Mouse (Mus musculus) liver, embryonic 15.5 days (tissue): ENCODE data around the gene Ptprg. TPM values are rescaled to one million over a fixed set of nuclear protein-coding genes. Genes with fewer than 3 reads are reported as not detected.

Experiments
- ATAC-seq: fragments of 200-750 bp; cut with Nextera tagmentation; 2 replicates; pipeline ENCODE4 v1.8.0; 2017; ENCODE audit warnings: moderate number of reproducible peaks, mild to moderate bottlenecking, moderate library complexity; ENCODE audit not compliant: insufficient read depth
- H3K27ac ChIP-seq: fragments of 300-500 bp; sonication (generic); replicated peaks from 2 replicates; pipeline ENCODE4 v1.5.1; 2015; ENCODE audit warnings: mild to moderate bottlenecking, inconsistent platforms
- H3K27me3 ChIP-seq: fragments of 300-500 bp; sonication (generic); 2 replicates; pipeline ENCODE4 v1.6.1; 2015; ENCODE audit warnings: mild to moderate bottlenecking, inconsistent platforms
- H3K36me3 ChIP-seq: fragments of 300-500 bp; sonication (generic); replicated peaks from 2 replicates; pipeline ENCODE4 v1.6.1; 2015; ENCODE audit warnings: moderate library complexity, mild to moderate bottlenecking, inconsistent platforms
- H3K4me1 ChIP-seq: fragments of 300-500 bp; sonication (generic); replicated peaks from 2 replicates; pipeline ENCODE4 v1.6.1; 2015; ENCODE audit warnings: inconsistent platforms
- H3K4me2 ChIP-seq: fragments of 300-500 bp; sonication (generic); 2 replicates; pipeline ENCODE4 v1.6.1; 2015; ENCODE audit warnings: moderate library complexity, mild to moderate bottlenecking, inconsistent platforms
- H3K4me3 ChIP-seq: fragments of 300-500 bp; sonication (generic); replicated peaks from 2 replicates; pipeline ENCODE4 v1.5.1; 2015; ENCODE audit warnings: mild to moderate bottlenecking, inconsistent platforms
- H3K9ac ChIP-seq: fragments of 300-500 bp; sonication (generic); 2 replicates; pipeline ENCODE4 v1.6.1; 2015; ENCODE audit warnings: moderate library complexity, mild to moderate bottlenecking, inconsistent platforms
- H3K9me3 ChIP-seq: fragments of 300-500 bp; sonication (generic); replicated peaks from 2 replicates; pipeline ENCODE4 v1.6.1; 2016; ENCODE audit warnings: inconsistent platforms
- WGBS: fragments of 180-500 bp; shearing (Covaris S2); methylation state at CpG from one replicate; pipeline ENCODE4 v1.1.7; 2015; ENCODE audit warnings: mixed read lengths; ENCODE audit not compliant: insufficient replicate concordance; 5-methylcytosine and 5-hydroxymethylcytosine counted together
- polyA plus RNA-seq: library from polyadenylated mRNA; unstranded; fragments of >200 nt; fragmentation: Nextera tagmentation; extraction: Ambion mirVana; gene quantifications from 2 replicates; pipeline ENCODE4 v1.2.1, GENCODE M21; 2015

Ptprg gene
- polyA plus RNA-seq, 1 experiment from 2014 or later: 1.3 TPM

DNA sequence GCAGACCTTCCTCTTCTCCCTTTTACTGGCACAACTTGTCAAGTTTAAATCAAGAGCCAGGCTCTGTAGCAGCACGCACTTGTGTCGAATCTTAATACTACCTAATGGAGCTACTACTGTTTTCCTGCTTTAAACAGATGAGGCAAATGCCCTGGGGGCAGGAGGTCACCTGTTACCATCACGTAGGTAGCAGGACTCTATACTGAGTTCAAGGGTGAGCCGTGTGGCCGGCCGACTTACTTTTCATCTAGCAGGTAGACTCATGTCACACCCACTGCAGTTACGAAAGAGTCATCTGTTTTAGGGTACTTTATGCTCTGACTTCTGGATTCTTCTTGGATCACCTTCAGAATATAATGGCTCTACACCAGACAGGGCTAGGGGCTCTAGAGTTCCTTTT is 66.3 kb downstream of the Ptprg start:
- Histone ChIP-seq H3K27ac (no peak overlapping the region), H3K4me3 (no peak overlapping the region), H3K4me1 (no peaks in the 10 kb centered on the region; the same call in 1 of the 2 replicates), H3K4me2 (no peak overlapping the region), H3K9me3 (no peaks in the 10 kb centered on the region), H3K27me3 (no peaks in the 10 kb centered on the region), H3K36me3 (no peaks in the 10 kb centered on the region), H3K9ac (no peak overlapping the region)
- WGBS: 66% methylated on average over 7 of the region's 7 CpGs
- peak; percentile 70; the same call in 1 of the 2 replicates for ATAC-seq

DNA sequence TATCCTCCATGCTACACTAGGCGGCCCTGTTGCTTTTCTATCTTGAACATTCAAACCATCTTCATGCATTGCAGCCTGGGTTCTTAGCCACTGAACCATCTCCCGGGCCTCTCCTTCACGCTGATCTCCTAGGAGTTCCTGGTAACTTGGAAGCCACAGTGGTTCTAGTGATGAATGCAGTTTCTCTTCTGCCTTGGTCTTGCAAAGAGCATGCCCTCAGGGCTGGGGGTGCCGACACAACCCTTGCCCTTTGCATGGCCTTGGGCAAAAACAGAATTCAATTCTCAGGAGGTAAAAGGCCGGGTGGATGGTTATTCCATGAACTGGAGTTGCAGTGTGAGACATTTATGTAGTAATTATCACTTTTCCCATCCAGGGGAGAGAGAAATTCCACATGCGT is 67.0 kb downstream of the Ptprg start:
- Histone ChIP-seq H3K27ac (no peak overlapping the region), H3K36me3 (no peaks in the 10 kb centered on the region), H3K9me3 (no peaks in the 10 kb centered on the region), H3K4me3 (no peak overlapping the region), H3K9ac (no peak overlapping the region), H3K27me3 (no peaks in the 10 kb centered on the region), H3K4me1 (no peaks in the 10 kb centered on the region; the same call in 1 of the 2 replicates), H3K4me2 (no peak overlapping the region)
- WGBS: 60% methylated on average over 6 of the region's 6 CpGs
- no peak for ATAC-seq

DNA sequence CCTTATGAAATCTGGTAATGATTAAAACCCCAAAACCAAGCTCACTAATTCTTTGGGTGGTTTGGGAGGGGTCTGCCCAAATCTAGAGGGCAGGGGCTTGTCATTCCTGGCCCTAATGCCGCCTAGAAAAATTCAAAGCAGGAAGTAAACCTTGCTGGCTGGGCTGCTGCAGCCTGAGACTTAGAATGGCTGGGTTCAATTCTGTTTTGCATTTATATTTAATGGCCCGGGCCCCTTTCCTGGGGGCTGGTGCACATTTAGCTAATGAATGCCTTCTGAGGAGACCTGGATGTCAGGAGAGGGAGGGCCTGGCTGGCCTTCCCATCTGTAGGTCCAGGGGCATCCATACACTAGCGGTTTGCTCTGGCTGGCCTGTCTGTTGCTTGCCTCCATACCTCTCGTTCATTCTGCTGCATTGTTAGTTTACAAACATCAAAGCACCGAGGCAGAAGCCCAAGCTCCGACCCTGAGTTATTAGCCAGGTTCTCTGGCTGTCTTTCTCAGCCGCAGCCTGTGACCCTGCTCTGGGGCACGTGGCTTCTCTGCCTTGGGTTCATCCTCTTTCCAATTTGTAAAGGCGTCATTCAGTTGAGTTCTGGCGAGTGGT is 67.7 kb downstream of the Ptprg start:
- Histone ChIP-seq H3K4me1 (no peaks in the 10 kb centered on the region; the same call in 1 of the 2 replicates), H3K4me3 (no peak overlapping the region), H3K27me3 (no peaks in the 10 kb centered on the region), H3K27ac (no peak overlapping the region), H3K4me2 (no peak overlapping the region), H3K9me3 (no peaks in the 10 kb centered on the region), H3K36me3 (no peaks in the 10 kb centered on the region), H3K9ac (no peak overlapping the region)
- 43% methylated on average over 10 of the region's 10 CpGs for WGBS
- no peak for ATAC-seq

DNA sequence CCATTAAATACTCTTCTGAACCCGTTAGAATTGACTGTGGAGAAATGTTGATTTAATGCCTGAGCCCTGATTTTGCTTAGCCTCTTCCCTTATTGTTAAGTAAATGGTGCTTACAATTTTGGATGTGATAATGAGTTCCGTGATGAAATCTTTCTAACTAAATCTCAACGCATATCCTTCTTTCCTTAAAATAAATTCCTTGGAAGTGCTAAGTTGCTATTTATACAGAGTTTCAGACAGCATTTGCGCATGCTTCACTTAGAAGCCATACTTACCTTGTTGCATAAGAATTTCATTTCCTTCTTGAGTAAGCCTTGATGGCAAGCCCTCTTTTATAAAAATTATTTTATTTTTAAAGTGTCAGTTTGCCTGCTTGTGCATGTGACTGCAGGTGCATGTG is 70.2 kb downstream of the Ptprg start:
- Histone ChIP-seq H3K9ac (no peak overlapping the region), H3K4me1 (no peaks in the 10 kb centered on the region; the same call in 1 of the 2 replicates), H3K9me3 (no peaks in the 10 kb centered on the region), H3K27me3 (no peaks in the 10 kb centered on the region), H3K27ac (no peak overlapping the region), H3K4me3 (no peak overlapping the region), H3K4me2 (no peak overlapping the region), H3K36me3 (no peaks in the 10 kb centered on the region)
- 60% methylated on average over 4 of the region's 4 CpGs for WGBS
- ATAC-seq: no peak

DNA sequence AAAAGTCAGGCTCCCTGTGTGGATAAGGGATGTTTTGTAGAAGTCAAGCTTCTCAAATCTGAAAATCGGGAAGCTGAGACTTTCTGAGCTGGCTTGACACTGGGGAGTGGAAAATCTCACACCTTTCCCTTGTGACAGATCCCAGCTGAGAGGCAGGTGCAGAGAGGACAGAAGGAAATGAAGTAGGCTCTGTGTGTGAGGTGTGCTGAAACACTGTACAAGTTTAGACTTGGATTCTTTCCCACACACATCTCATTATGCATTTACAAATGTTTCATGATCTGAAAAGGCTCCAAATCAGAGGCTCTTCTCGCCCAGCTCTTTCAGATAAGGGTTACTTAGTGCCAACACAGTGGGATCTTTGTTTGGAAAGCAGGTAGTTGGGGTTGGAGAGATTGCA is 77.4 kb downstream of the Ptprg start:
- 54% methylated on average over 2 of the region's 2 CpGs for WGBS
- Histone ChIP-seq H3K27ac (no peak overlapping the region), H3K4me2 (no peak overlapping the region), H3K9me3 (no peaks in the 10 kb centered on the region), H3K4me3 (no peak overlapping the region), H3K27me3 (no peaks in the 10 kb centered on the region), H3K9ac (no peak overlapping the region), H3K4me1 (no peaks in the 10 kb centered on the region), H3K36me3 (no peaks in the 10 kb centered on the region)
- no peak for ATAC-seq

DNA sequence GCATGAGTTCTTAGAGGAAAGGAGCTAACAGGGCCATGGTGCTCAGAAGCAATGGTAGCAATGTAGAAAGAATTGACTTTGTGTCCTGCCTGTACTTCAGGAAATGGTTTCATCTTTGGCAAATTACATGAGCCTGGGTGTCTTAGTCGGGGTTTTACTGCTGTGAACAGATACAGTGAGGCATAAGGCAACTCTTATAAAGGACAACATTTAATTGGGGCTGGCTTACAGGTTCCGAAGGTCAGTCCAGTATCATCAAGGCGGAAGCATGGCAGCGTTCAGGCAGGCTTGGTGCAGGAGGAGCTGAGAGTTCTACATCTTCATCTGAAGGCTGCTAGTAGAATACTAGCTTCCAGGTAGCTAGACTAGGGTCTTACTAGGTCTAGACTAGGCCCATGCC is 78.2 kb downstream of the Ptprg start:
- no peak for ATAC-seq
- no peaks in the 10 kb centered on the region for H3K9me3 ChIP-seq
- H3K4me1 ChIP-seq: no peaks in the 10 kb centered on the region
- no peaks in the 10 kb centered on the region for H3K27me3 ChIP-seq
- 69% methylated on average over 4 of the region's 4 CpGs for WGBS
- no peak overlapping the region for H3K27ac ChIP-seq
- H3K9ac ChIP-seq: no peak overlapping the region
- H3K4me3 ChIP-seq: no peak overlapping the region
- H3K4me2 ChIP-seq: no peak overlapping the region
- no peaks in the 10 kb centered on the region for H3K36me3 ChIP-seq

DNA sequence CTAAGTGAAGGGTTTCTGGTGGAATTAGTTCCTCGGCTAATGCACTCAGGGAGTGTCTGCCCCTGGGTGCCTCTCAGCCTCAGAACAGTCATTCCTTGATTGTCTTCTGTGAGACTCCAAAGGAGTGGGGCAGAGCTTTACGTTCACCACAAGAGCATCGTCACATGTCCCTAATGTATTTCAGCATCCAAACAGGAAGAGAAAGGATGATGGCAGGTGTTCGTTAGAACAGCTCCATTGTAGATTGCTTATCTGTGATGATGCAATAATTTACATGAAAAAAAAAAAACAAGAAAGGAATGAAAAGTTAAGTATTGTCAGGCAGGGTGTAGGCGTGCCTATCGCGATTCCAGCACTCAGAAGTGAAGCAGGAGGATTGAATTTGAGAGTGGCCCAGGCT is 84.3 kb downstream of the Ptprg start:
- no peak for ATAC-seq
- H3K4me1 ChIP-seq: no peaks in the 10 kb centered on the region
- H3K4me2 ChIP-seq: no peak overlapping the region
- H3K4me3 ChIP-seq: no peak overlapping the region
- H3K9ac ChIP-seq: no peak overlapping the region
- H3K9me3 ChIP-seq: no peaks in the 10 kb centered on the region
- H3K36me3 ChIP-seq: no peaks in the 10 kb centered on the region
- no peak overlapping the region for H3K27ac ChIP-seq
- 64% methylated on average over 7 of the region's 7 CpGs for WGBS
- no peaks in the 10 kb centered on the region for H3K27me3 ChIP-seq

DNA sequence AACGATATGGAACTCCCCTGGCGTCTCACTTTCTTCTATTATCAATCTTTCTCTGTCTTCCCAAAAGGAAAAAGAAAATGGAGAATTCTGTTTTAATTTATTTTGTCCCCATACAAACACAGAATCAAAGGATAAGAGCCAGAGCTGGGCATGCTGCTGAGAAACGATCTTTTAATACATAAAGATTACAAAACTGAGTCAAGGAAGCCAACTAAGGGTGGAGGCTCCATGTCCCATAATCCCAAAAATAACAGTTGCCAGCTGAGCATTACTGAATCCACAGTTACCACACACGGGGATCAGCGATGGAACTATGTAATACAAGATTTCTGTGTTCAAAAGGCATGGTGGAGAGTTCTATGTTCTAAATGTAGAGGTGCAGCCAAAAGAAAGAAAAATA is 86.0 kb downstream of the Ptprg start:
- no peaks in the 10 kb centered on the region for H3K4me1 ChIP-seq
- H3K36me3 ChIP-seq: no peaks in the 10 kb centered on the region
- H3K27ac ChIP-seq: no peak overlapping the region
- no peak overlapping the region for H3K9ac ChIP-seq
- H3K27me3 ChIP-seq: no peaks in the 10 kb centered on the region
- no peak overlapping the region for H3K4me3 ChIP-seq
- ATAC-seq: no peak
- H3K9me3 ChIP-seq: no peaks in the 10 kb centered on the region
- H3K4me2 ChIP-seq: no peak overlapping the region
- WGBS: 67% methylated on average over 5 of the region's 5 CpGs

DNA sequence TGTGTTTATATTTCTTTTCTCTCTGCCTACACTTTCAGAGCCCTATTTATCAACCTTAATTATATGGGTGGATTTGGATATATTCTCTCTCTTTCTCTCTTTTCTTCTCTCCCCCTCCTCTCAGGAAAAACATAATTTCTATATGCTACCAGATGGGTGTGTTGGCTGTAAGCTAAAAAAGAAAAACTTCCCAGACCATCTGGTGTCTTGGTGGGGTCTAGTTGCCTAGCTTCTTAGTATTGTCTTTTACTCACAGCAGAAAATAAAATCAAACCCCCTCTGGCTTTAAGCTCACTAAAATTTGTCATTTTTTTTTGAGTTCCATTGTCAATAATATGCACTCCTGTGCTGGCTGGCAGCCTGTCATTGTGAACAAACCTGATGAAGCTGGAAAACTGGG is 87.0 kb downstream of the Ptprg start:
- Histone ChIP-seq H3K9ac (no peak overlapping the region), H3K4me1 (no peaks in the 10 kb centered on the region), H3K9me3 (no peaks in the 10 kb centered on the region), H3K4me3 (no peak overlapping the region), H3K27me3 (no peaks in the 10 kb centered on the region), H3K36me3 (no peaks in the 10 kb centered on the region), H3K4me2 (no peak overlapping the region), H3K27ac (no peak overlapping the region)
- no peak for ATAC-seq

DNA sequence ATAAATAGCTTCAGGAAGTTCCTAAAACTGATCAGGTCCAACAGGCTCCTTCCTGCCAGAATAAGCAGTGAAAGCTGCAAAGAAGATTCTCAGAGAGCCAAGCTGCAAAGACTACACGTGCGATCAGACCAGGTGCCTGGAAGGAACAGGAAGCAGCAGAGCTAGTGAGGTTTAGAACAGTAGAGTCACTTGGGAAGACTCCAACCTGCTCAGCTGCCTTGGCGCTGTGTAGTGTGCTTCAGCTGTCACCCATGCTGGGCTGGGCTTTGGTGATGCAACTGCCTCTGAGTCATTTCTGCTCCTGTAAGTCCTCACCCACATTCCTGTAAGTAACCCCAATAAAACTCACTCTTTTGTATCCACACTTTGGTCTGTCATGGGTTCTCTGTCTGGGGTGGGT is 87.7 kb downstream of the Ptprg start:
- Histone ChIP-seq H3K27me3 (no peaks in the 10 kb centered on the region), H3K9ac (no peak overlapping the region), H3K9me3 (no peaks in the 10 kb centered on the region), H3K4me3 (no peak overlapping the region), H3K4me2 (no peak overlapping the region), H3K27ac (no peak overlapping the region), H3K4me1 (no peaks in the 10 kb centered on the region), H3K36me3 (no peaks in the 10 kb centered on the region)
- no peak for ATAC-seq
- 63% methylated on average over 3 of the region's 3 CpGs for WGBS

DNA sequence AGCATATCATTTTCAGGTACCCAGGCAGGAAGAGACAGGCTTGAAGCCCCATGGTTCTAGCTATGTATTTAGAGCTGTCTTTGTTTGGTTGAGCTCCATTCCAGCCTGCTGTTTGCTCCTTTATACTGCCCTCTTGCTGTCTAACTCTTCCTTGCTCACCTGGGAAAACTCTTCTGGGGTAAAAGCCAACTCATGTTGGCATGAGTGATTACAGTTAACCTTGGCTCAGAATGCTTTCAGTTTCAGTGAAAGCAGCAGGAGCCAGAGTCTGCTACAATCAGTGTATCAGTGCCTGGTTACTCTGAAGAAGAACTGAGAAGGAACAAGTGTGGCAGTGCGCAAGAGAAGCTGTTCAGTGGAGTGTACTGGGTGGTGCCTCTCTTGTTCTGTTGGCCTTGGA is 89.6 kb downstream of the Ptprg start:
- Histone ChIP-seq H3K27me3 (no peaks in the 10 kb centered on the region), H3K9me3 (no peaks in the 10 kb centered on the region), H3K4me1 (no peaks in the 10 kb centered on the region), H3K27ac (no peak overlapping the region), H3K4me2 (no peak overlapping the region), H3K4me3 (no peak overlapping the region), H3K9ac (no peak overlapping the region), H3K36me3 (no peaks in the 10 kb centered on the region)
- 57% methylated on average over 1 of the region's 1 CpGs for WGBS
- no peak for ATAC-seq

DNA sequence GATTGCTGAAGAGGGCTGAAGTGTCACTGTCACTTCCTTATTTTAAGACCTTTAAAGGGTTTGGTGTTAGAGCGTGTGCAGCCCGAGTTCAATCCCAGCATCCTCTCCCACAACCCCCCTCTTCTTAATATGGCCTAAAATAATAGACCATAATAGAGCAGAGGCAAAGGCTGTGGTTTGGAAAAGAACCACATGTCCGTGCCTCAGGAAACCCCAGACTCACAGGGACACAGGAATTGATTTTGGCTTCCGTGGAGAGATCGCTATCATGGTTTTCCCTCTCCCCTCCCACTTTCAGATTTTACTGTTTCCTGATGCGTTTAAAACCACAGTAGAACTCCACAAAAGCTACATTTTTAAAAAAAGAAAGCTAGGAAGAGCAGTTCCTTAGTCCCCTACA is 104.0 kb downstream of the Ptprg start:
- Histone ChIP-seq H3K4me1 (no peaks in the 10 kb centered on the region), H3K27me3 (no peaks in the 10 kb centered on the region), H3K9me3 (no peaks in the 10 kb centered on the region), H3K9ac (no peak overlapping the region), H3K4me3 (no peak overlapping the region), H3K36me3 (no peaks in the 10 kb centered on the region), H3K27ac (no peak overlapping the region), H3K4me2 (no peak overlapping the region)
- no peak for ATAC-seq
- 12% methylated on average over 6 of the region's 6 CpGs for WGBS
